In the genomic region with DNA sequence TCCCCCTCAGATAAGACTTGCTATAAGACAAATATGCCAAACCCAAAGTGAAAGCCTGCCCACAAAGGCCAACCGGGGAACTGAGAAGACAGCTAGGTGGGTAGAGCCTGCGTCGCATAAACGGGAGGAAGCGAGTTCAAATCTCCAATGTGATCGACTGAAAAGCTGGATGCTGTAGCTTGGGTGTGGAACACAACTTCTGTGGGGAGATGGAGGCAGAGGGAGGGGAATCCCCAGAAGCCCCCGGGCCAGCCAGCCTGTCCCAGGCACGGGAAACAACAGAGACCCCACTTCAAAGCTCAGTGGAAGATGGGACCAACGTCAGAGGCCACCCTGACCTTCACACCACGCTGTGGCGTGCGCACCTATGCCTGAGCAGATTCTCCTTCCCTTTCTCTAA, we compare ENCODE assay signal across 26 mouse cellular contexts.
"Had no signal": no experiment of that assay in that cellular context is flagged by ENCODE, and none has a peak within 500 bp of the region (broad histone marks: within the 10 kb centered on the region; RNA-seq: fewer than 3 reads in every experiment).

No protein-coding gene starts in this region.

- H3K9me3 ChIP-seq: hindbrain, embryonic 10.5 days; hindbrain, embryonic 12.5 days; intestine, embryonic 15.5 days; limb, embryonic 10.5 days; limb, embryonic 12.5 days; liver, embryonic 13.5 days had no signal

- H3K9ac ChIP-seq: hindbrain, embryonic 12.5 days; hindbrain, embryonic 14.5 days; intestine, embryonic 15.5 days; limb, embryonic 12.5 days; liver, embryonic 13.5 days had no signal

- H3K4me1 ChIP-seq: hindbrain, embryonic 10.5 days; hindbrain, embryonic 12.5 days; intestine, embryonic 15.5 days; limb, embryonic 10.5 days; limb, embryonic 12.5 days; liver, embryonic 13.5 days had no signal

- DNase-seq: gastrocnemius, adult 2 months; gastrocnemius, postnatal 10 days; gastrocnemius, postnatal 25 days; heart, adult 2 months; heart, postnatal 10 days; heart, postnatal 4 days; kidney, adult 18-20 months; kidney, adult 8-10 months; kidney, postnatal 10 days; kidney, postnatal 25 days; kidney, postnatal 4 days; liver; liver, embryonic 13.5 days had no signal

- H3K4me2 ChIP-seq: heart, embryonic 11.5 days; hindbrain, embryonic 12.5 days; hindbrain, embryonic 14.5 days; intestine, embryonic 15.5 days; limb, embryonic 12.5 days; liver, embryonic 11.5 days; liver, embryonic 13.5 days had no signal

- H3K4me3 ChIP-seq: gastrocnemius, adult 2 months; heart, adult 2 months; hindbrain, embryonic 10.5 days; hindbrain, embryonic 12.5 days; intestine, embryonic 15.5 days; layer of hippocampus, adult 2 months; left cerebral cortex, adult 2 months; limb, embryonic 10.5 days; limb, embryonic 12.5 days; liver, embryonic 13.5 days had no signal

- H3K27ac ChIP-seq: gastrocnemius, adult 2 months; heart, adult 2 months; hindbrain, embryonic 10.5 days; hindbrain, embryonic 12.5 days; hindbrain, embryonic 14.5 days; intestine, embryonic 15.5 days; layer of hippocampus, adult 2 months; left cerebral cortex, adult 2 months; limb, embryonic 10.5 days; limb, embryonic 12.5 days; liver, embryonic 13.5 days had no signal

- ATAC-seq: hindbrain, embryonic 16.5 days; inflammation-experienced regulatory T-cells, adult 6 months; intestine, embryonic 15.5 days; intestine, postnatal 0 days had no signal

- H3K27me3 ChIP-seq: hindbrain, embryonic 12.5 days; intestine, embryonic 15.5 days; limb, embryonic 12.5 days; liver, embryonic 13.5 days had no signal
